Mouse (Mus musculus) C2C12 (cell line): ENCODE results near the gene Kcnip3. TPM values are rescaled to one million over a fixed set of nuclear protein-coding genes. Genes with fewer than 3 reads are reported as not detected.

ENCODE experiments used
- H3K27me3 ChIP-seq: one replicate; pipeline ENCODE4 v1.6.1; 2011; ENCODE audit not compliant: control insufficient read depth, insufficient read depth, insufficient read length
- H3K36me3 ChIP-seq: one replicate; pipeline ENCODE4 v1.6.1; 2011; ENCODE audit not compliant: control insufficient read depth, insufficient read depth
- H3K4me3 ChIP-seq: one replicate; pipeline ENCODE4 v1.5.1; 2011; ENCODE audit warnings: mild to moderate bottlenecking, control low read depth; ENCODE audit not compliant: poor library complexity, insufficient read depth, severe bottlenecking
- H3K79me2 ChIP-seq: one replicate; pipeline ENCODE4 v1.6.1; 2011; ENCODE audit not compliant: control insufficient read depth, insufficient read depth
- H3K79me3 ChIP-seq: one replicate; pipeline ENCODE4 v1.6.1; 2011; ENCODE audit warnings: low read depth, control low read depth
- H3ac ChIP-seq: one replicate; pipeline ENCODE3; 2011; ENCODE audit warnings: low read depth; ENCODE audit not compliant: control insufficient read depth, insufficient read length
- CEBPB ChIP-seq: IDR thresholded peaks from one replicate; pipeline ENCODE4 v1.6.1; 2011; ENCODE audit warnings: low read depth, mild to moderate bottlenecking, control low read depth, moderate library complexity
- MAX ChIP-seq: IDR thresholded peaks from one replicate; pipeline ENCODE4 v1.6.1; 2011; ENCODE audit warnings: mild to moderate bottlenecking, control low read depth
- USF1 ChIP-seq: IDR thresholded peaks from one replicate; pipeline ENCODE4 v1.6.1; 2011; ENCODE audit warnings: low read depth, mild to moderate bottlenecking, control low read depth, moderate library complexity
- polyA plus RNA-seq: library from polyadenylated mRNA; unstranded; fragments of >200 nt; fragmentation: generic; extraction: Trizol; gene quantifications from one replicate; pipeline ENCODE4 v1.2.1, GENCODE M21; 2012; ENCODE audit warnings: missing spikeins

Gene Kcnip3
- polyA plus RNA-seq, 1 experiment: 0.33 TPM

- Histone ChIP-seq H3K27me3 (peaks cover 24% of the 10 kb centered on the region), H3K4me3 (no peak overlapping the region), H3K36me3 (no peaks in the 10 kb centered on the region), H3K79me2 (no peaks in the 10 kb centered on the region), H3K79me3 (no peaks in the 10 kb centered on the region), H3ac (no peak overlapping the region)
- no peak for TF ChIP-seq MAX
- TF ChIP-seq USF1: no peak
- TF ChIP-seq CEBPB: no peak
Measured at GRCm38 (mm10) chr2:127411126-127411525, 110.8 kb downstream of the Kcnip3 start.

Other genes with a start within 250 kb of the Kcnip3 start
- gene Dusp2, start 185.9 kb downstream of the Kcnip3 start, polyA plus RNA-seq: 13.9 TPM
- not detected for gene Astl, start 183.5 kb downstream of the Kcnip3 start, polyA plus RNA-seq
- gene Adra2b, start 158.9 kb downstream of the Kcnip3 start, polyA plus RNA-seq: not detected
- 0.02 TPM for gene Gpat2, start 96.9 kb downstream of the Kcnip3 start, polyA plus RNA-seq
- gene Fahd2a, start 77.5 kb downstream of the Kcnip3 start, polyA plus RNA-seq: 2.6 TPM
- gene Prom2, start 19.4 kb upstream of the Kcnip3 start, polyA plus RNA-seq: not detected
- 0.89 TPM for gene Zfp661, start 65.0 kb upstream of the Kcnip3 start, polyA plus RNA-seq
- gene Mrps5, start 65.1 kb upstream of the Kcnip3 start, polyA plus RNA-seq: 66.1 TPM
- 0.12 TPM for gene Mal, start 134.6 kb upstream of the Kcnip3 start, polyA plus RNA-seq
- not detected for gene Mall, start 207.8 kb upstream of the Kcnip3 start, polyA plus RNA-seq